Mouse (Mus musculus) midbrain, embryonic 11.5 days (tissue): ENCODE measurements at regions not wholly inside any gene's neighbourhood (a gene's known extent, or its start where the extent isn't known, plus 50 kb on each side); places are given as distances from the start of the nearest gene placed in this dataset.

Experiments used
- ATAC-seq: fragments of 200-750 bp; cut with Nextera tagmentation; 2 replicates; pipeline ENCODE4 v1.8.0; 2017; ENCODE audit warnings: moderate TSS enrichment, moderate library complexity; ENCODE audit not compliant: low FRiP score
- DNase-seq: peaks from one replicate; pipeline ENCODE4 v3.0.0; 2015; ENCODE audit warnings: low spot score; ENCODE audit errors: missing footprints
- H3K27ac ChIP-seq: fragments of 300-500 bp; sonication (generic); 2 replicates; pipeline ENCODE4 v1.5.1; 2014; ENCODE audit warnings: low read depth, low read length
- H3K27me3 ChIP-seq: fragments of 300-500 bp; sonication (generic); 2 replicates; pipeline ENCODE4 v1.6.1; 2014; ENCODE audit warnings: mild to moderate bottlenecking, low read length, moderate library complexity, mixed read lengths; ENCODE audit not compliant: control insufficient read depth, insufficient read depth
- H3K36me3 ChIP-seq: fragments of 300-500 bp; sonication (generic); 2 replicates; pipeline ENCODE4 v1.6.1; 2014; ENCODE audit warnings: mild to moderate bottlenecking, low read length, moderate library complexity, mixed read lengths; ENCODE audit not compliant: control insufficient read depth, insufficient read depth
- H3K4me1 ChIP-seq: fragments of 300-500 bp; sonication (generic); 2 replicates; pipeline ENCODE4 v1.6.1; 2014; ENCODE audit warnings: low read length; ENCODE audit not compliant: control insufficient read depth, insufficient read depth
- H3K4me2 ChIP-seq: fragments of 300-500 bp; sonication (generic); 2 replicates; pipeline ENCODE4 v1.6.1; 2014; ENCODE audit warnings: mild to moderate bottlenecking, moderate library complexity
- H3K4me3 ChIP-seq: fragments of 300-500 bp; sonication (generic); 2 replicates; pipeline ENCODE4 v1.5.1; 2014; ENCODE audit warnings: low read depth, low read length
- H3K9ac ChIP-seq: fragments of 300-500 bp; sonication (generic); 2 replicates; pipeline ENCODE4 v1.6.1; 2014; ENCODE audit warnings: low read length
- H3K9me3 ChIP-seq: fragments of 300-500 bp; sonication (generic); 2 replicates; pipeline ENCODE4 v1.6.1; 2016; ENCODE audit warnings: low read length; ENCODE audit not compliant: control insufficient read depth
- WGBS: fragments of 180-500 bp; shearing (Covaris S2); extraction: QIAGEN DNeasy Blood & Tissue Kit; methylation state at CpG from one replicate; pipeline ENCODE4 v1.1.7; 2014; 5-methylcytosine and 5-hydroxymethylcytosine counted together

- Histone ChIP-seq H3K27me3 (no peaks in the 10 kb centered on the region), H3K27ac (no peak overlapping the region), H3K4me3 (no peak overlapping the region), H3K4me1 (no peaks in the 10 kb centered on the region), H3K9me3 (no peaks in the 10 kb centered on the region; the same call in 1 of the 2 replicates), H3K9ac (no peak overlapping the region), H3K36me3 (no peaks in the 10 kb centered on the region), H3K4me2 (no peak overlapping the region)
- DNase-seq (no peak), ATAC-seq (no peak)
- 89% methylated on average over 1 of the region's 1 CpGs for WGBS
These were observed 76.8 kb upstream of the Crbn start for GRCm38 (mm10) chr6:106876690-106877089.

GRCm38 (mm10) chr6:106891879-106892638 is 92.2 kb upstream of the Crbn start:
- no peak overlapping the region for H3K4me3 ChIP-seq
- ATAC-seq (peak; percentile 91), DNase-seq (no peak)
- H3K4me2 ChIP-seq, result no peak overlapping the region
- H3K9ac ChIP-seq, result no peak overlapping the region
- H3K4me1 ChIP-seq, result peaks cover 6% of the 10 kb centered on the region; the same call in 1 of the 2 replicates
- WGBS, result 56% methylated on average over 4 of the region's 4 CpGs
- H3K27me3 ChIP-seq, result no peaks in the 10 kb centered on the region
- H3K9me3 ChIP-seq, result no peaks in the 10 kb centered on the region
- peak overlapping the region; percentile 40; the same call in 1 of the 2 replicates for H3K27ac ChIP-seq
- H3K36me3 ChIP-seq, result no peaks in the 10 kb centered on the region

GRCm38 (mm10) chr6:106892639-106892934 is 92.7 kb upstream of the Crbn start:
- no peak for DNase-seq
- Histone ChIP-seq H3K27ac (peak overlapping the region; percentile 40; the same call in 1 of the 2 replicates), H3K36me3 (no peaks in the 10 kb centered on the region), H3K4me2 (no peak overlapping the region), H3K9me3 (no peaks in the 10 kb centered on the region), H3K9ac (no peak overlapping the region), H3K27me3 (no peaks in the 10 kb centered on the region), H3K4me3 (no peak overlapping the region), H3K4me1 (peaks cover 6% of the 10 kb centered on the region; the same call in 1 of the 2 replicates)
- WGBS, result 57% methylated on average over 2 of the region's 2 CpGs
- peak; percentile 1; the same call in 1 of the 2 replicates for ATAC-seq

GRCm38 (mm10) chr6:106903953-106904683 is 104.2 kb upstream of the Crbn start:
- H3K27me3 ChIP-seq, result no peaks in the 10 kb centered on the region
- H3K9me3 ChIP-seq, result no peaks in the 10 kb centered on the region
- no peaks in the 10 kb centered on the region for H3K36me3 ChIP-seq
- DNase-seq (no peak), ATAC-seq (no peak)
- H3K4me3 ChIP-seq, result no peak overlapping the region
- H3K4me1 ChIP-seq, result no peaks in the 10 kb centered on the region
- WGBS, result 91% methylated on average over 8 of the region's 8 CpGs
- H3K4me2 ChIP-seq, result no peak overlapping the region
- no peak overlapping the region for H3K9ac ChIP-seq
- H3K27ac ChIP-seq, result no peak overlapping the region

- H3K27me3 ChIP-seq, result no peaks in the 10 kb centered on the region
- no peaks in the 10 kb centered on the region for H3K4me1 ChIP-seq
- H3K27ac ChIP-seq, result no peak overlapping the region
- ATAC-seq (no peak), DNase-seq (no peak)
- no peaks in the 10 kb centered on the region for H3K36me3 ChIP-seq
- no peaks in the 10 kb centered on the region for H3K9me3 ChIP-seq
- no peak overlapping the region for H3K9ac ChIP-seq
- 82% methylated on average over 2 of the region's 2 CpGs for WGBS
- no peak overlapping the region for H3K4me2 ChIP-seq
- H3K4me3 ChIP-seq, result no peak overlapping the region
These were observed 115.2 kb upstream of the Crbn start for GRCm38 (mm10) chr6:106915121-106915520.

- ATAC-seq, result no peak
- Histone ChIP-seq H3K36me3 (no peaks in the 10 kb centered on the region), H3K4me3 (no peak overlapping the region), H3K4me2 (no peak overlapping the region), H3K4me1 (no peaks in the 10 kb centered on the region), H3K9ac (no peak overlapping the region), H3K9me3 (no peaks in the 10 kb centered on the region), H3K27ac (no peak overlapping the region), H3K27me3 (no peaks in the 10 kb centered on the region)
- 90% methylated on average over 3 of the region's 3 CpGs for WGBS
- no peak for DNase-seq
These were observed 116.9 kb upstream of the Crbn start for GRCm38 (mm10) chr6:106916683-106917289.

- ATAC-seq (no peak), DNase-seq (no peak)
- H3K9ac ChIP-seq, result no peak overlapping the region
- no peak overlapping the region for H3K4me3 ChIP-seq
- no peak overlapping the region for H3K27ac ChIP-seq
- no peaks in the 10 kb centered on the region for H3K36me3 ChIP-seq
- H3K9me3 ChIP-seq, result no peaks in the 10 kb centered on the region
- WGBS, result 55% methylated on average over 2 of the region's 2 CpGs
- no peaks in the 10 kb centered on the region for H3K27me3 ChIP-seq
- no peak overlapping the region for H3K4me2 ChIP-seq
- no peaks in the 10 kb centered on the region for H3K4me1 ChIP-seq
These were observed 121.1 kb upstream of the Crbn start for GRCm38 (mm10) chr6:106920951-106921350.

- Histone ChIP-seq H3K27me3 (no peaks in the 10 kb centered on the region), H3K4me2 (no peak overlapping the region), H3K36me3 (no peaks in the 10 kb centered on the region), H3K27ac (no peak overlapping the region), H3K4me1 (no peaks in the 10 kb centered on the region), H3K4me3 (no peak overlapping the region), H3K9me3 (no peaks in the 10 kb centered on the region), H3K9ac (no peak overlapping the region)
- DNase-seq (no peak), ATAC-seq (no peak)
- 70% methylated on average over 2 of the region's 2 CpGs for WGBS
These were observed 125.6 kb upstream of the Crbn start for GRCm38 (mm10) chr6:106925486-106925885.

GRCm38 (mm10) chr6:106933584-106933983 is 133.7 kb upstream of the Crbn start:
- H3K36me3 ChIP-seq, result no peaks in the 10 kb centered on the region
- DNase-seq (no peak), ATAC-seq (no peak)
- H3K27ac ChIP-seq, result no peak overlapping the region
- H3K4me2 ChIP-seq, result no peak overlapping the region
- no peaks in the 10 kb centered on the region for H3K27me3 ChIP-seq
- H3K9ac ChIP-seq, result no peak overlapping the region
- WGBS, result 86% methylated on average over 6 of the region's 6 CpGs
- no peak overlapping the region for H3K4me3 ChIP-seq
- no peaks in the 10 kb centered on the region for H3K4me1 ChIP-seq
- no peaks in the 10 kb centered on the region for H3K9me3 ChIP-seq
